Mouse (Mus musculus) heart, embryonic 16.5 days (tissue): ENCODE measurements around the gene Apoe. TPM values are rescaled to one million over a fixed set of nuclear protein-coding genes. Genes with fewer than 3 reads are reported as not detected.
"Not testable (repeated sequence)": the region's sequence is repeated elsewhere in the genome, so short reads cannot be mapped to it uniquely, and the experiment has no call there.

Experiments
- ATAC-seq: fragments of 200-750 bp; cut with Nextera tagmentation; replicated peaks from 2 replicates; pipeline ENCODE4 v1.8.0; 2017; ENCODE audit warnings: moderate number of reproducible peaks; ENCODE audit not compliant: insufficient read depth, low FRiP score; ENCODE audit errors: extremely low read depth
- H3K27ac ChIP-seq: fragments of 300-500 bp; sonication (generic); 2 replicates; pipeline ENCODE4 v1.5.1; 2014; ENCODE audit warnings: mild to moderate bottlenecking, low read length, control low read depth, moderate library complexity
- H3K27me3 ChIP-seq: fragments of 300-500 bp; sonication (generic); 2 replicates; pipeline ENCODE4 v1.6.1; 2014; ENCODE audit warnings: low read length, mixed read lengths; ENCODE audit not compliant: control insufficient read depth, insufficient read depth
- H3K36me3 ChIP-seq: fragments of 300-500 bp; sonication (generic); 2 replicates; pipeline ENCODE4 v1.6.1; 2014; ENCODE audit not compliant: control insufficient read depth, insufficient read depth
- H3K4me1 ChIP-seq: fragments of 300-500 bp; sonication (generic); 2 replicates; pipeline ENCODE4 v1.6.1; 2014; ENCODE audit warnings: low read length, mixed read lengths; ENCODE audit not compliant: control insufficient read depth, insufficient read depth
- H3K4me2 ChIP-seq: fragments of 300-500 bp; sonication (generic); 2 replicates; pipeline ENCODE4 v1.6.1; 2014; ENCODE audit warnings: low read depth, mild to moderate bottlenecking, control low read depth, low read length
- H3K4me3 ChIP-seq: fragments of 300-500 bp; sonication (generic); 2 replicates; pipeline ENCODE4 v1.5.1; 2014; ENCODE audit warnings: mild to moderate bottlenecking, control low read depth, low read length
- H3K9ac ChIP-seq: fragments of 300-500 bp; sonication (generic); 2 replicates; pipeline ENCODE4 v1.6.1; 2014; ENCODE audit warnings: low read length, control low read depth
- H3K9me3 ChIP-seq: fragments of 300-500 bp; sonication (generic); replicated peaks from 2 replicates; pipeline ENCODE4 v1.6.1; 2016; ENCODE audit warnings: low read length; ENCODE audit not compliant: control insufficient read depth
- WGBS: fragments of 180-500 bp; shearing (Covaris S2); extraction: QIAGEN DNeasy Blood & Tissue Kit; methylation state at CpG from one replicate; pipeline ENCODE4 v1.1.7; 2014; 5-methylcytosine and 5-hydroxymethylcytosine counted together
- polyA plus RNA-seq: library from polyadenylated mRNA; unstranded; fragments of >200 nt; fragmentation: Nextera tagmentation; extraction: Ambion mirVana; gene quantifications from 2 replicates; pipeline ENCODE4 v1.2.1, GENCODE M21; 2015

Apoe gene
- polyA plus RNA-seq, 1 experiment from 2014 or later: 662 TPM

DNA sequence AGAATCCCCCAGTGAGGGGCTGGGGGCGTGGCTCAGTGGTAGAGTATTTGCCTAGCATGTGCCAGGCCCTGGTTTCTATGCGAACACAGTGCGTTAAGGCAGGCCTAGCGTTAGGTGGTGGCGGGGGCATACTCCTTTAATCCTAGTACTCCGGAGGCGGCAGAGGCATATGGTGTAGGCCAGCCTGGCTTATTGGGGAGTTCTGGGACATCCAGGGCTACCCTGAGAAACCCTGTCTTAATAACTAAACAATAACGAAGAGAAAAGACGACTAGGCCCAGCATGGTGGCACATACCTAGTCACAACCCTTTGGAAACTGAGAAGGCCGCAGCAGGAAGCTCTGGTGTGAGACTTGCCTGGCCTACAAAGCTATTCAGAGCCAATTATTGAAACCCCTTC is 10.9 kb downstream of the Apoe start:
- Histone ChIP-seq H3K9ac (no peak overlapping the region), H3K4me2 (no peak overlapping the region), H3K9me3 (no peaks in the 10 kb centered on the region), H3K27me3 (no peaks in the 10 kb centered on the region), H3K36me3 (no peaks in the 10 kb centered on the region), H3K27ac (no peak overlapping the region), H3K4me3 (no peak overlapping the region), H3K4me1 (peaks cover 5% of the 10 kb centered on the region)
- WGBS: 90% methylated on average over 10 of the region's 10 CpGs
- ATAC-seq: no peak

DNA sequence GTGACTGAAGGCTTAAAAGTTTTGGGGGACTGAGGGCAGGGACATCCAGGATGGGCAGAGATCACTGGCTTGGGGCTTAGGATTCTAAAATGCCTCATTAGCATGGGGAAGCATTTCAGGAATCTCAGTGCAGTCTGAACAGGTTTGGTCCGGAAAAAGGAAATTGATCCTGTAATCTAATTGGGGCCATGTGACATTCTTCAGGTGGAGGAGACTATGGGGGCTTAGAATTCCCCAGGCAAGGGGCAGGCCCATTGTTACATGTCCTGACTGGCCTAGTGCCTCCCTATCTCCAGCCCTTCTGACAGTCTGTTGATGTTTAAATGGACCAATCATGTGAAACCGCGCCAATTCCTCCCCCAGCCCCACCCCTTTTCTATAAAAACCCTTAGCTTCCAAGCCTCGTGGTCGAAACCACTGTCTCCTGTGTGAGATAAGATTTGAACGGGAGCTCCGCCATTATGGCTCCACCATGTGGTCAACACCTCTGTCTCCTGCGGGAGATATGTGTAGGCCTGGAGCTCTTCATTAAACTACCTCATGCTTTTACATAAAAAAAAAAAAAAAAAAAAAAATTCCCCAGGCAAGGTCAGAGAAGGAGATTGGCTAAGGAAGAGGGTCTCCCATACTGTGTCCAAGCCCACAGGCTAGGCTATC is 11.9 kb downstream of the Apoe start:
- not testable (repeated sequence) for H3K9me3 ChIP-seq, H3K27me3 ChIP-seq, H3K4me2 ChIP-seq, H3K36me3 ChIP-seq, ATAC-seq, H3K4me3 ChIP-seq, H3K4me1 ChIP-seq, H3K27ac ChIP-seq, H3K9ac ChIP-seq
- WGBS: 40% methylated on average over 8 of the region's 8 CpGs

DNA sequence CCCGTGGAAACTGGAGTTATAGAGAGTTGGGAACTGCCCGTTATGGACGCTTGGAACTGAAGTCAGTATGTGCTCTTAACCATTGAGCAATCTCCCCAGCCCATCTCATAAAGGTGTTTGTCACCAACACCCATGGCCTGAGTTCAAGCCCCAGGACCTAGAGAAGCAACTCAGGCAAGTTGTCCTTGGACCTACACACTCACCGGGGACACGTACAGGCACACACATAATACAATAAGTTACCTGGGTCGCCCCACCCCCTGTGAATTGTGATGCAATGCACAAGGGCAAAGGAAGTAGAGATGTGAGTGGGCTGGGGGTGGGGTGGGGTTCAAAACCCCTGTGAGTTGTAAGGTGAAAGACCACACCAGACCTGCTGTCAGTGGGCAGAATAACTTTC is 12.5 kb downstream of the Apoe start:
- Histone ChIP-seq H3K4me1 (no peaks in the 10 kb centered on the region), H3K9me3 (no peaks in the 10 kb centered on the region), H3K36me3 (no peaks in the 10 kb centered on the region), H3K9ac (no peak overlapping the region), H3K4me3 (no peak overlapping the region), H3K27ac (no peak overlapping the region), H3K4me2 (no peak overlapping the region), H3K27me3 (no peaks in the 10 kb centered on the region)
- no peak for ATAC-seq
- WGBS: 79% methylated on average over 6 of the region's 6 CpGs

DNA sequence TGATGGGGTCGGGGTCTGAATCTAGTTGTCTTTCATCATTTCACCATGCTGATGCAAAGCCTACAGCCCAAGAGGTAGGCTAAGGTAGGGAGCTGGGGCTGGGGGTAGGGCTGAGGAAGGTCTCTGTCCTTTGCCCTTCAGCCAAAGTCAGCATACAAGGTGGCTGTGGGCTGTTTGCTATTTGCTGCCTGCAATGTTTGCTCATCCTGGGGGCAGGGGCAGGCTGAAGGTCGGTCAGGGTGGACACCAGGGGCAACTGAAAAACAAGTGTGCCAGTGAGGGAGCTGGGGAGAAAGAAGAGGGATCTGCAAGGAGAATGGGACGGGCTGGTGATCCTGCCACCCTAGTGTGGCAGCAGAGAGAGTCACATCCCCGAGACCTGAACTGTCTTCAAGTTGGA is 13.6 kb downstream of the Apoe start:
- H3K9me3 ChIP-seq: no peaks in the 10 kb centered on the region
- H3K4me1 ChIP-seq: no peaks in the 10 kb centered on the region
- H3K27ac ChIP-seq: no peak overlapping the region
- no peaks in the 10 kb centered on the region for H3K36me3 ChIP-seq
- H3K9ac ChIP-seq: no peak overlapping the region
- H3K27me3 ChIP-seq: no peaks in the 10 kb centered on the region
- no peak for ATAC-seq
- no peak overlapping the region for H3K4me2 ChIP-seq
- 53% methylated on average over 4 of the region's 4 CpGs for WGBS
- no peak overlapping the region for H3K4me3 ChIP-seq

DNA sequence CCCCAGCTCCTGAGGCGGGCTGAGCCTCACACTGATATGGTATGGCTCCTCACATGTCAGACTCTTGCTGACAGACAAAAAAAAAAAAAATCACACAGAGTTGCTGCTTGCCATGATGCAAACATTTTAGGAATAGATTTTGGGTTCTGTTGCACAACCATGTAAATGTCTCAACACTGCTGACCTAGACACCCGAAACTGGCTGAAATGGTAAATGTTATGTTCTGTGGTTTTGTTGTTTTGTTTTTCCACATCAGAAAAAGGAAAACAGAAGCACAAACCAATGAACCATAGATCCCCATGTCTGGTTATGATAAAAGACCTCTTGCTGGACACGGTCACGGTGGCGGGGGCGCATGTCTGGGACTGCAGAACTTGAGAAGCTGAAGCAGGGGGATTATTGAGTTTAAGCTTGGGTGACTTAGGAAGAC is 15.2 kb downstream of the Apoe start:
- no peaks in the 10 kb centered on the region for H3K36me3 ChIP-seq
- H3K4me1 ChIP-seq: no peaks in the 10 kb centered on the region
- H3K4me2 ChIP-seq: no peak overlapping the region
- H3K9me3 ChIP-seq: no peaks in the 10 kb centered on the region
- ATAC-seq: no peak
- H3K4me3 ChIP-seq: no peak overlapping the region
- 83% methylated on average over 6 of the region's 6 CpGs for WGBS
- no peak overlapping the region for H3K27ac ChIP-seq
- H3K27me3 ChIP-seq: no peaks in the 10 kb centered on the region
- no peak overlapping the region for H3K9ac ChIP-seq

DNA sequence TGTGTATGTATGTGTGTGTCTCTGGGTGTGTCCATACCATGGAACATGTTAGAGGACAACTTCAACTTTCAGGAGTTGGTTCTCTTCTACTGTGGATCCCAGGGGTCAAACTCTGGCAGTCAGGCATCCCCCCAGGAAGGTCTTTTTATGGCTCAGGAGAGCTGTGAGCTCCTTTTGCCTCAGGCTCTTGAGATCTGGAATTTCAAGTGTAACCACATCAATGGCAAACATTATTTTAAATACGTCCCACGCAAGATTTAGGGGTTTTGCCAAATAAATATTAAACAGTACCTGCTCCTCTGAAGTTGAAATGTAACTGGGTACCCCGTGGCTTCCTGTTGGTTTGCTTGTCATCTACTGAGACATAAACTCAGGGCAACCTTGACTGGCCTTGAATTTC is 16.0 kb downstream of the Apoe start:
- no peak overlapping the region for H3K9ac ChIP-seq
- no peak overlapping the region for H3K27ac ChIP-seq
- 70% methylated on average over 3 of the region's 3 CpGs for WGBS

DNA sequence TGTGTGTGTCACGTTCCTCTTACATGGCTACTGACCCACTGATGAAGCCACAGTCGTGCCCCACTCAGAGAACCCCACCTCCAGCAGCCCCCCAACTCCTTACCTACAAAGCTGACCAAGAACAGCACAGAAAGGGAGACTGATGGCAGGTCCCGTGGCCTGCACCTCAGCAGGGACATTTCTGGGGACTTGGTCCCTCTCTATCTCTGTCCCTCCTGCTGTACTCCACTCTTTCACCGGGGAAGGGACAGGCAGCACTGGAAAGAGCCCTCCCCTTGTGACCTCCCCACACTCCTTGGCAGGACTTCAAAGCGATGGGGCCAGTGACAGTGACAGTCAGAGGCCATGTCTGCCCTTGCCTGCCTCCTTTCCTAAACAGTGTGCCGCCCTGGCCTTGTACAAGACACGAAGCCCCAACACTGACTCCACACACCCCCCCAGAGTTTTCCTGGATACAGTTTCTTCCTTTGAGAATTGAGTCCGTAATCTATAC is 17.7 kb downstream of the Apoe start, which contains the start of the genes Gm44805 and Apoc4:
Gene Gm44805, minus strand, starts transcription at position 222 of the 493 bp plus-strand sequence.
Gene Apoc4, minus strand, starts transcription at position 278 of the 493 bp plus-strand sequence.
- no peaks in the 10 kb centered on the region for H3K9me3 ChIP-seq
- H3K4me3 ChIP-seq: no peak within 1 kb of the TSS
- no peaks in the 10 kb centered on the region for H3K36me3 ChIP-seq
- H3K4me2 ChIP-seq: no peak within 1 kb of the TSS
- WGBS: 49% methylated on average over 8 of the region's 8 CpGs
- no peaks in the 10 kb centered on the region for H3K4me1 ChIP-seq
- H3K27me3 ChIP-seq: no peaks in the 10 kb centered on the region
- no peak within 1 kb of the TSS for H3K9ac ChIP-seq
- ATAC-seq: no peak
- no peak within 1 kb of the TSS for H3K27ac ChIP-seq

More for the DNA sequence above, 16.0 kb downstream of the Apoe start:
- H3K4me3 ChIP-seq: no peak overlapping the region
- H3K4me2 ChIP-seq: no peak overlapping the region
- H3K27me3 ChIP-seq: no peaks in the 10 kb centered on the region
- no peaks in the 10 kb centered on the region for H3K36me3 ChIP-seq
- ATAC-seq: no peak
- H3K9me3 ChIP-seq: no peaks in the 10 kb centered on the region
- H3K4me1 ChIP-seq: no peaks in the 10 kb centered on the region

DNA sequence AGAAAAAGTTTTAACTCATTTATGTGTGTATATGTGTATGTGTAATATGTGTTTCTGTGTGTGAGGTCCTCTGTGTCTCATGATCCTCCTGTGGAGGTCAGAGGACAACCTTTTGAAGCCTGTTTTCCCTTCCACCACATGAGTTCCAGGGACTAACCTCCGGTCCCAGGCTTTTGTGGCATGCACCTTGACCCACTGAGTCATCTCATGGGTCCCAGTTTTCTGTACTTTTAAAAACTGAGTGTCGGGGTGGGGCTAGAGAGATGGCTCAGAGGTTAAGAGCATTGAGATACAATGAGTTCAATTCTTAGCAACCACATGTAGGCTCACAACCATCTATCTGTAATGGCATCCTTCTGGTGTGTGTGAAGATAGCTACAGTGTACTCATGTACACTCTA is 18.3 kb downstream of the Apoe start:
- no peak overlapping the region for H3K9ac ChIP-seq
- 87% methylated on average over 2 of the region's 2 CpGs for WGBS
- H3K4me1 ChIP-seq: no peaks in the 10 kb centered on the region

DNA sequence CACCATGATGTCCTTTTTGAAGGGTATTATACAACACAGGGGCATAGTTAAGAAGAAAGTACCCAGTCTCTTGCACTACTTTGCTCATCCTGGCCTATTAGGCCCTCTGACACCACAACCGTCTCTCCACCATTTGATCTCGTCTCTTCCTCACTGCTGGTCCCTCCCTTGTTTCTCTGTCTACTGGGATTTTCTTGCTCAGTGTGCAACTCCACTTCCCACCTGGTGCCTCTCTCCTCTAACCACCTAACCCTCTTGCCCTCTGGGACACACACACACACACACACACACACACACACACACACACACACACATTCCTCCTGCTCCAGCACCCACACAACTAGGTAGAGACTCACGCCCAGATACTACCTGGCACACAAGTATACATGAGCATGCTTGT is 20.1 kb downstream of the Apoe start:
- no peaks in the 10 kb centered on the region for H3K36me3 ChIP-seq
- no peaks in the 10 kb centered on the region for H3K27me3 ChIP-seq
- ATAC-seq: no peak
- H3K9me3 ChIP-seq: no peaks in the 10 kb centered on the region
- H3K4me2 ChIP-seq: no peak overlapping the region
- H3K9ac ChIP-seq: no peak overlapping the region
- H3K4me1 ChIP-seq: no peaks in the 10 kb centered on the region
- H3K4me3 ChIP-seq: no peak overlapping the region
- WGBS: 84% methylated on average over 3 of the region's 3 CpGs
- no peak overlapping the region for H3K27ac ChIP-seq

More for the DNA sequence above, 18.3 kb downstream of the Apoe start:
- H3K27me3 ChIP-seq: no peaks in the 10 kb centered on the region
- H3K36me3 ChIP-seq: no peaks in the 10 kb centered on the region
- no peaks in the 10 kb centered on the region for H3K9me3 ChIP-seq
- no peak for ATAC-seq
- H3K4me3 ChIP-seq: no peak overlapping the region
- no peak overlapping the region for H3K27ac ChIP-seq
- no peak overlapping the region for H3K4me2 ChIP-seq
